Mouse (Mus musculus) retina, embryonic 14.5 days (tissue): ENCODE measurements around the gene Trh.
A peak's percentile ranks its signal among the peaks of the same experiment; 100 is the strongest.

ENCODE experiments used
- DNase-seq: peaks from one replicate; pipeline ENCODE4 v3.0.0-alpha.2; 2015; ENCODE audit warnings: low spot score

The Trh gene

GRCm38 (mm10) chr6:92222021-92222420, 22.4 kb downstream of the Trh start:
- no peak for DNase-seq

GRCm38 (mm10) chr6:92221604-92222003, 22.8 kb downstream of the Trh start:
- no peak for DNase-seq

GRCm38 (mm10) chr6:92219445-92219844, 25.0 kb downstream of the Trh start:
- DNase-seq = peak; percentile 65

- DNase-seq = peak; percentile 96
These were observed 29.5 kb downstream of the Trh start, which contains the start of gene Rbsn for GRCm38 (mm10) chr6:92214773-92215449. Gene Rbsn, minus strand, starts transcription at chr6:92214925.

- DNase-seq = peak; percentile 2
These were observed 30.2 kb downstream of the Trh start for GRCm38 (mm10) chr6:92214055-92214772.

GRCm38 (mm10) chr6:92199414-92199813, 45.0 kb downstream of the Trh start:
- no peak for DNase-seq
